Mouse (Mus musculus): Measurements from ENCODE around the gene Hbp1. TPM values are rescaled to one million over a fixed set of nuclear protein-coding genes. Genes with fewer than 3 reads are reported as not detected.

Hbp1 gene
- polyA plus RNA-seq, 1 experiment from 2014 or later = 58.8 TPM

DNA sequence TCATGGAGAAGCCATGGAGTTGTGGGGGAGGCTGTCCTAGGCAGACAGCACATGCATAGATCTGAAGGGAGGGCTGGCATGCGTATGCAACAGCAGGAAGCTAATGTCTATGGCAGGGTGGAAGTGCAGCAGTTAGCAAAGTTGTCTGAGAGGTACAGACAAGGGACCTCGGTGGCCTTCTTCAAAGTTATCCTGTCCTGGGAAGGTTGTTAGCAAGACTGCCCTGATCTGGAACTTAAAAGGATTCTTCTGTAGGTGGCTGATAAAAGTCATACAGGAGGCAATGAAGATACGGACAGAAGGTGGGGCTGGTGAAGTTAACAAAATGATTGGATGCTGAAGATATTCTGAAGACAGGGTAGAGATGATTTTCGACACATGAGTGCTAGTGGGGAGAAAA is 16.1 kb upstream of the Hbp1 start:
- WGBS (ENCODE audit: insufficient replicate concordance) = 25% methylated on average over 4 of the region's 4 CpGs
- peak overlapping the region; percentile 94 for H3K27ac ChIP-seq (ENCODE audit: low read length)
- no peaks in the 10 kb centered on the region for H3K27me3 ChIP-seq (ENCODE audit: control insufficient read depth, insufficient read depth, low read depth, low read length)
- no peak overlapping the region for H3K4me3 ChIP-seq (ENCODE audit: low read depth, low read length)
- peaks cover 25% of the 10 kb centered on the region for H3K4me1 ChIP-seq (ENCODE audit: control insufficient read depth, low read depth, low read length)
- ATAC-seq (ENCODE audit: low read depth) = peak; percentile 86
- peak overlapping the region; percentile 49 for H3K9ac ChIP-seq (ENCODE audit: low read depth, low read length)
- H3K9me3 ChIP-seq (replicated peaks; ENCODE audit: control insufficient read depth, low read length) = no peaks in the 10 kb centered on the region
- peak overlapping the region; percentile 26 for H3K4me2 ChIP-seq (ENCODE audit: low read depth, low read length)
- peaks cover 29% of the 10 kb centered on the region for H3K36me3 ChIP-seq (ENCODE audit: control insufficient read depth, insufficient read depth)

DNA sequence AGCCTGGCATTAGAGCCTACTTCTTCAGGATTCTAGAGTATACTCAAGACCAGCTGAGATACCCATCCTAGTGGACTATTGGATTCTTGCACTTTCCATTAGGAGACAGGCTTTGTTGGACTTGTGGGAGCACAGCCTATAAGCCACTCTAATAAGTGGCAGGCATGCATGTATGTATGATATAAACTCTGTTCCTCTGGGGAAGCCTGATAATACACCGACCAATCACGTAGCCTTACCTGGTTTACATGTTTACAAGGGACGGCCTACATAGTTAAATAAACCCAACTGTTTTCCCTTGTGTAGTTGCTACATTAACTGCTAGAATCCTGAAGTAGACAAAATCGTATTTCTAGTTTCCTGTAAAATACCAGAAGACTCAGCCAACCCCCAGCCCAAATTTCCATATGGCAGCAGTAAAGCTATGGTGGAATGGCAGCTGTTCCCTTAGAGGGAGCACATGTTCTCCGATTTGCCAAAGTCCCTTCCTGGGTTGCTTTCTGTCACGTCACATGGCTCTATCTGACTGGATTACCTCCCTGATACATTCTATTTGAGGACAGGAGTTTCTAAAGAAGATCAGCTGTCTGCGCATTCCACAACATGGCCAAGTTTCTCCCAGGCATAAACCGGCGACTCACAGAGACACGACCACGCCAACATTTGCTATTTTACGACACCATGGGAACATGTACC is 15.3 kb upstream of the Hbp1 start:
- peak; percentile 85 for ATAC-seq (ENCODE audit: low read depth)
- 64% methylated on average over 12 of the region's 12 CpGs for WGBS (ENCODE audit: insufficient replicate concordance)
- no peak overlapping the region; the same call in 1 of the 2 replicates for H3K9ac ChIP-seq (ENCODE audit: low read depth, low read length)
- no peak overlapping the region for H3K4me3 ChIP-seq (ENCODE audit: low read depth, low read length)
- H3K36me3 ChIP-seq (ENCODE audit: control insufficient read depth, insufficient read depth) = peaks cover 32% of the 10 kb centered on the region
- peak overlapping the region; percentile 94 for H3K27ac ChIP-seq (ENCODE audit: low read length)
- H3K4me2 ChIP-seq (ENCODE audit: low read depth, low read length) = peak overlapping the region; percentile 26
- no peaks in the 10 kb centered on the region for H3K9me3 ChIP-seq (replicated peaks; ENCODE audit: control insufficient read depth, low read length)
- H3K27me3 ChIP-seq (ENCODE audit: control insufficient read depth, insufficient read depth, low read depth, low read length) = no peaks in the 10 kb centered on the region
- peaks cover 25% of the 10 kb centered on the region for H3K4me1 ChIP-seq (ENCODE audit: control insufficient read depth, low read depth, low read length)

- H3K9me3 ChIP-seq (replicated peaks; ENCODE audit: control insufficient read depth, low read length) = no peaks in the 10 kb centered on the region
- H3K27me3 ChIP-seq (ENCODE audit: control insufficient read depth, insufficient read depth, low read depth, low read length) = no peaks in the 10 kb centered on the region
- no peak overlapping the region for H3K4me3 ChIP-seq (ENCODE audit: low read depth, low read length)
- H3K4me1 ChIP-seq (ENCODE audit: control insufficient read depth, low read depth, low read length) = peaks cover 25% of the 10 kb centered on the region
- H3K27ac ChIP-seq (ENCODE audit: low read length) = peak overlapping the region; percentile 20; the same call in 1 of the 2 replicates
- no peak overlapping the region for H3K9ac ChIP-seq (ENCODE audit: low read depth, low read length)
- H3K4me2 ChIP-seq (ENCODE audit: low read depth, low read length) = no peak overlapping the region
- 84% methylated on average over 6 of the region's 6 CpGs for WGBS (ENCODE audit: insufficient replicate concordance)
- ATAC-seq (ENCODE audit: low read depth) = no peak
- peaks cover 41% of the 10 kb centered on the region for H3K36me3 ChIP-seq (ENCODE audit: control insufficient read depth, insufficient read depth)
Observed at GRCm38 (mm10) chr12:31964074-31964473, 13.7 kb upstream of the Hbp1 start.

GRCm38 (mm10) chr12:31955843-31956242 is 5.5 kb upstream of the Hbp1 start:
- Histone ChIP-seq H3K9ac (ENCODE audit: low read depth, low read length) (no peak overlapping the region), H3K27ac (ENCODE audit: low read length) (no peak overlapping the region), H3K4me1 (ENCODE audit: control insufficient read depth, low read depth, low read length) (peaks cover 2% of the 10 kb centered on the region), H3K4me2 (ENCODE audit: low read depth, low read length) (no peak overlapping the region), H3K4me3 (ENCODE audit: low read depth, low read length) (no peak overlapping the region), H3K36me3 (ENCODE audit: control insufficient read depth, insufficient read depth) (peaks cover 11% of the 10 kb centered on the region), H3K9me3 (replicated peaks; ENCODE audit: control insufficient read depth, low read length) (no peaks in the 10 kb centered on the region), H3K27me3 (ENCODE audit: control insufficient read depth, insufficient read depth, low read depth, low read length) (no peaks in the 10 kb centered on the region)
- ATAC-seq (ENCODE audit: low read depth) = no peak
- 58% methylated on average over 4 of the region's 4 CpGs for WGBS (ENCODE audit: insufficient replicate concordance)

DNA sequence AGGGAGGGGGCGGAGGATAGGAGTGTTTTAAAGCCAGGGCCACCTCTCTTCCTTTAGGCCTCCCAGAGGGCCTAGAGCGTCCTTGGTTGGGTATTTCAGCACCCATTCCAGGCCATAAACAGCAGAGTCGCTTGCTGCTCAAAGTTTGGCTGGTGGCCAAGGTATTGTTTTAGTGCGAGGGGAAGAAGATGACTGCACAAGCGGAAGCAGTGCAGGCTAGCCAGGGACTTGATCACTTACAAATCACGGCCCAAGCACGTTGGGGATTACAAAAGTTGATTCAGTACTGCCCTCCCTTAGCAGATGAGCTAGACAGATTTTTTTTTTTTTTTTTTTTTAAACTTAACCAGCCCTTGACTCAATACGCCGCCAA is 310 bp upstream of the Hbp1 start:
- peak overlapping the region; percentile 95 for H3K4me2 ChIP-seq (ENCODE audit: low read depth, low read length)
- peak overlapping the region; percentile 59 for H3K9ac ChIP-seq (ENCODE audit: low read depth, low read length)
- H3K4me3 ChIP-seq (ENCODE audit: low read depth, low read length) = peak overlapping the region; percentile 66
- no peaks in the 10 kb centered on the region for H3K9me3 ChIP-seq (replicated peaks; ENCODE audit: control insufficient read depth, low read length)
- no peaks in the 10 kb centered on the region for H3K27me3 ChIP-seq (ENCODE audit: control insufficient read depth, insufficient read depth, low read depth, low read length)
- H3K4me1 ChIP-seq (ENCODE audit: control insufficient read depth, low read depth, low read length) = peaks cover 17% of the 10 kb centered on the region
- 10% methylated on average over 9 of the region's 9 CpGs for WGBS (ENCODE audit: insufficient replicate concordance)
- ATAC-seq (ENCODE audit: low read depth) = no peak
- no peaks in the 10 kb centered on the region for H3K36me3 ChIP-seq (ENCODE audit: control insufficient read depth, insufficient read depth)
- H3K27ac ChIP-seq (ENCODE audit: low read length) = peak overlapping the region; percentile 82

DNA sequence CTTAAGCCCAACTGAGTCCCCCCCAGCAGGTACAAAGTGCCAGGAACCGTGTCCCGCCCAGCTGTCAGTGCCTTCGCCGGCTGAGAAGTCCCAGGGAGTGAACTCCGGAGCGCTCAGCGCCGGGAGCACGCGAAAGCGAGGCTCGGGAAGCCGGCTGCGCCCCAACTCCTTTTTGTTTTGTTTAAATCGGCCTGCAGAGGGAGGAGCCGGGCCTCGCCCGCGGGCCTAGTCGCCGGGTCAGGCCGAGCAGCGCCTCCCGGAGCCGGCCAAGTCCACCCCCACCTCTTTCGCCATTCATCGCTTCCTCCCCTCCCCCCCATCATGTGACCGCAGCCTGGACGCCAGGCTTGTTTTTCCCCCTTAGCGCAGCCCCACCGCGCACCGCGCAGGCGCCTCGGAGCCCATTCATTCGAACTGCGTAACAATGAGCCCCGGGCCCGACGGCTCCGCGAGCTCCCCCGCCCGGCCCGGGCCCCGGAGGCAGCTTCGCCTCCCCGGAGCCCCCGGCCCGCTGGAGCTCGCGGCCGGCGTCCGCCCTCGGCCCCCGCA is 1.1 kb downstream of the Hbp1 start:
- H3K9ac ChIP-seq (ENCODE audit: low read depth, low read length) = peak overlapping the region; percentile 100
- no peaks in the 10 kb centered on the region for H3K36me3 ChIP-seq (ENCODE audit: control insufficient read depth, insufficient read depth)
- H3K4me3 ChIP-seq (ENCODE audit: low read depth, low read length) = peak overlapping the region; percentile 96
- ATAC-seq (ENCODE audit: low read depth) = peak; percentile 57
- H3K9me3 ChIP-seq (replicated peaks; ENCODE audit: control insufficient read depth, low read length) = no peaks in the 10 kb centered on the region
- no peaks in the 10 kb centered on the region for H3K27me3 ChIP-seq (ENCODE audit: control insufficient read depth, insufficient read depth, low read depth, low read length)
- H3K4me2 ChIP-seq (ENCODE audit: low read depth, low read length) = peak overlapping the region; percentile 79
- peak overlapping the region; percentile 98 for H3K27ac ChIP-seq (ENCODE audit: low read length)
- peaks cover 20% of the 10 kb centered on the region for H3K4me1 ChIP-seq (ENCODE audit: control insufficient read depth, low read depth, low read length)
- WGBS (ENCODE audit: insufficient replicate concordance) = under 1% methylated on average over 58 of the region's 58 CpGs

- no peaks in the 10 kb centered on the region for H3K27me3 ChIP-seq (ENCODE audit: control insufficient read depth, insufficient read depth, low read depth, low read length)
- peak overlapping the region; percentile 98 for H3K27ac ChIP-seq (ENCODE audit: low read length)
- ATAC-seq (ENCODE audit: low read depth) = no peak
- H3K4me1 ChIP-seq (ENCODE audit: control insufficient read depth, low read depth, low read length) = peaks cover 27% of the 10 kb centered on the region
- H3K36me3 ChIP-seq (ENCODE audit: control insufficient read depth, insufficient read depth) = no peaks in the 10 kb centered on the region
- H3K4me3 ChIP-seq (ENCODE audit: low read depth, low read length) = peak overlapping the region; percentile 96
- H3K9ac ChIP-seq (ENCODE audit: low read depth, low read length) = peak overlapping the region; percentile 100
- no peaks in the 10 kb centered on the region for H3K9me3 ChIP-seq (replicated peaks; ENCODE audit: control insufficient read depth, low read length)
- H3K4me2 ChIP-seq (ENCODE audit: low read depth, low read length) = peak overlapping the region; percentile 79
- WGBS (ENCODE audit: insufficient replicate concordance) = 22% methylated on average over 7 of the region's 7 CpGs
Observed at GRCm38 (mm10) chr12:31948101-31949000, 2.0 kb downstream of the Hbp1 start.

GRCm38 (mm10) chr12:31947476-31947875 is 2.9 kb downstream of the Hbp1 start:
- H3K9ac ChIP-seq (ENCODE audit: low read depth, low read length) = no peak overlapping the region
- 85% methylated on average over 5 of the region's 5 CpGs for WGBS (ENCODE audit: insufficient replicate concordance)
- ATAC-seq (ENCODE audit: low read depth) = no peak
- no peaks in the 10 kb centered on the region for H3K9me3 ChIP-seq (replicated peaks; ENCODE audit: control insufficient read depth, low read length)
- peak overlapping the region; percentile 79; the same call in 1 of the 2 replicates for H3K4me2 ChIP-seq (ENCODE audit: low read depth, low read length)
- H3K27me3 ChIP-seq (ENCODE audit: control insufficient read depth, insufficient read depth, low read depth, low read length) = no peaks in the 10 kb centered on the region
- H3K4me1 ChIP-seq (ENCODE audit: control insufficient read depth, low read depth, low read length) = peaks cover 35% of the 10 kb centered on the region
- peaks cover 4% of the 10 kb centered on the region for H3K36me3 ChIP-seq (ENCODE audit: control insufficient read depth, insufficient read depth)
- no peak overlapping the region for H3K4me3 ChIP-seq (ENCODE audit: low read depth, low read length)
- H3K27ac ChIP-seq (ENCODE audit: low read length) = no peak overlapping the region
